Mouse (Mus musculus) thymus, adult 2 months (tissue): ENCODE measurements around the gene Col11a2.

Experiments
- CTCF ChIP-seq: fragments of 200-500 bp; IDR thresholded peaks from 2 replicates; pipeline ENCODE4 v1.5.1; 2012; ENCODE audit warnings: mild to moderate bottlenecking, control low read depth, low read length, moderate library complexity, borderline replicate concordance; ENCODE audit not compliant: control insufficient read depth, poor library complexity, insufficient read depth; ENCODE audit errors: extremely low read depth
- POLR2A ChIP-seq: fragments of 200-500 bp; IDR thresholded peaks from 2 replicates; pipeline ENCODE4 v1.6.1; 2012; ENCODE audit warnings: mild to moderate bottlenecking, low read length, control low read depth, moderate library complexity; ENCODE audit not compliant: control insufficient read depth, poor library complexity, insufficient read depth; ENCODE audit errors: extremely low read depth

DNA sequence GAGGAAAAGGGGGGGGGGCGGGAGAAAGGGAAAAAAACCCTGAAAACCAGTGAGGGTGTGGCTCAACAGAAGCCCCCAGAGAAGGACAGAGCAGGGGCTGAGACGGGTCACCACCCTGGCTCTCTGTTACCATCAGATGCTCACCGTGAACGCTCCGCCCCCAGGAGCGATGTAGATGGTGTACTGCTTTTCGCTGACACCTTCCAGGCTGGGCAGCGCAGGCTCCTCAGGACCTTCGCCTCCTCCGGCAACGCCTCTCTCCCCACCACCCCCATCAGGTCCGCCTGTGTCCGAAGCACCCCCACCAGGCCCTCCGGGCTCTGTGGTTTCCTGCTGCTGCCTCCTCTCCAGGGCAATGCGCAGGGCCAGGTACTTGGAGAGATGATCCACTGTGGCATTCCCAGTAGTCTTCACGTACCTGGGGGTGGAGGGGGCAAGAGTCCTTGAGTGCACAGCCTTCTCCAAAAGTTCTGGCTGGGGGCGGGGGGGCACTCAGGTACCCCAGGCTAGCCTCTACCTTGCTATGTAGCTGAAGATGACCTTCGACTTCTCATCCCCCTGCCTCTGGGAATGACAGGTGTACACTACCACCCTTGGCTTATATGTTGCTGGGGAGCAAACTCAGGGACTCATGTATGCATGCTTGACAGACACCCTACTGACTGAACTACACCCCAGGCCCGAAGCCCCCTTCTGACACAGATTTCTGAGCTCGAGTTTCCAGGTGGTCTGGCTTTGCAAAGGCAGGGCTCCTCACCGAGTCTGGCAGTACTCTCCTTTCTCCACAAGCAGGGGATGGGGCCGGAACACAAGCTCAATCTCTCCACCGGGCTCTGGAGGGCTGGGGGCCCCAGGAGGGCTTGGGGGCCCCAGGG is 17.5 kb upstream of the Col11a2 start:
- TF ChIP-seq POLR2A, result no peak
- no peak for TF ChIP-seq CTCF
